25 mouse cellular contexts compared by ENCODE assay signal in genomic region chr1:128681261-128681660, GRCm38 (mm10).
A peak's percentile ranks its signal among the peaks of the same experiment; 100 is the strongest.
DNase-seq lines count a peak whose midpoint lies in the region; ATAC-seq lines count a peak whose summit lies in the region.
"Had no signal": no experiment of that assay in that cellular context is flagged by ENCODE, and none has a peak within 500 bp of the region (broad histone marks: within the 10 kb centered on the region; RNA-seq: fewer than 3 reads in every experiment).

No protein-coding gene starts in this region.

- H3K27ac ChIP-seq in midbrain, embryonic 11.5 days (ENCODE audit: low read depth, low read length) = no peak overlapping the region
- no peak overlapping the region for H3K27ac ChIP-seq in midbrain, embryonic 16.5 days (ENCODE audit: low read length)
- H3K27ac ChIP-seq in hindbrain, embryonic 12.5 days = no peak overlapping the region
- H3K27ac ChIP-seq: kidney, embryonic 15.5 days; limb, embryonic 12.5 days; liver, embryonic 12.5 days; neural tube, embryonic 15.5 days had no signal

- WGBS in midbrain, embryonic 11.5 days = 66% methylated on average over 4 of the region's 4 CpGs
- WGBS in midbrain, embryonic 16.5 days = 68% methylated on average over 4 of the region's 4 CpGs
- WGBS in hindbrain, embryonic 12.5 days = 68% methylated on average over 4 of the region's 4 CpGs

- ATAC-seq in midbrain, embryonic 11.5 days (ENCODE audit: low FRiP score) = no peak
- ATAC-seq in midbrain, embryonic 16.5 days = no peak
- peak; percentile 70 for ATAC-seq in common myeloid progenitor, adult 5-6 weeks (replicated peaks; ENCODE audit: low read depth, poor library complexity, severe bottlenecking)
- ATAC-seq in hindbrain, embryonic 12.5 days (ENCODE audit: low FRiP score) = no peak
- ATAC-seq: forebrain, embryonic 16.5 days; intestine, postnatal 0 days; liver, embryonic 12.5 days had no signal

- H3K4me2 ChIP-seq in midbrain, embryonic 11.5 days = no peak overlapping the region
- H3K4me2 ChIP-seq in midbrain, embryonic 16.5 days (ENCODE audit: low read length) = no peak overlapping the region
- no peak overlapping the region for H3K4me2 ChIP-seq in hindbrain, embryonic 12.5 days (replicated peaks)
- H3K4me2 ChIP-seq: heart, embryonic 11.5 days; kidney, embryonic 15.5 days; limb, embryonic 12.5 days; liver, embryonic 12.5 days; neural tube, embryonic 15.5 days had no signal

- H3K4me3 ChIP-seq in midbrain, embryonic 11.5 days (ENCODE audit: low read depth, low read length) = no peak overlapping the region
- H3K4me3 ChIP-seq in midbrain, embryonic 16.5 days (ENCODE audit: low read depth, low read length) = no peak overlapping the region
- H3K4me3 ChIP-seq in hindbrain, embryonic 12.5 days = no peak overlapping the region
- H3K4me3 ChIP-seq: kidney, embryonic 15.5 days; limb, embryonic 12.5 days; liver, embryonic 12.5 days; megakaryocyte, embryonic 14.5 days; neural tube, embryonic 15.5 days had no signal

- peaks cover 26% of the 10 kb centered on the region for H3K4me1 ChIP-seq in midbrain, embryonic 11.5 days (ENCODE audit: control insufficient read depth, insufficient read depth, low read length)
- H3K4me1 ChIP-seq in midbrain, embryonic 16.5 days (ENCODE audit: control insufficient read depth, insufficient read depth, low read length) = peaks cover 7% of the 10 kb centered on the region
- peaks cover 33% of the 10 kb centered on the region for H3K4me1 ChIP-seq in hindbrain, embryonic 12.5 days
- H3K4me1 ChIP-seq: liver, embryonic 12.5 days had no signal

- H3K36me3 ChIP-seq in midbrain, embryonic 11.5 days (ENCODE audit: control insufficient read depth, insufficient read depth, low read length) = no peaks in the 10 kb centered on the region
- H3K36me3 ChIP-seq in midbrain, embryonic 16.5 days (ENCODE audit: control insufficient read depth, insufficient read depth, low read length) = no peaks in the 10 kb centered on the region
- H3K36me3 ChIP-seq in hindbrain, embryonic 12.5 days = no peaks in the 10 kb centered on the region
- H3K36me3 ChIP-seq: kidney, embryonic 15.5 days; limb, embryonic 12.5 days; liver, embryonic 12.5 days; neural tube, embryonic 15.5 days had no signal

- no peaks in the 10 kb centered on the region for H3K9me3 ChIP-seq in midbrain, embryonic 11.5 days (ENCODE audit: control insufficient read depth, low read length)
- H3K9me3 ChIP-seq in midbrain, embryonic 16.5 days (replicated peaks; ENCODE audit: control insufficient read depth, low read length, poor library complexity, severe bottlenecking) = no peaks in the 10 kb centered on the region
- H3K9me3 ChIP-seq in hindbrain, embryonic 12.5 days (replicated peaks) = no peaks in the 10 kb centered on the region
- H3K9me3 ChIP-seq: kidney, embryonic 15.5 days; limb, embryonic 12.5 days; liver, embryonic 12.5 days; neural tube, embryonic 15.5 days had no signal

- H3K9ac ChIP-seq in midbrain, embryonic 11.5 days (ENCODE audit: low read length) = no peak overlapping the region
- H3K9ac ChIP-seq in midbrain, embryonic 16.5 days (ENCODE audit: low read depth, low read length) = no peak overlapping the region
- no peak overlapping the region for H3K9ac ChIP-seq in hindbrain, embryonic 12.5 days
- H3K9ac ChIP-seq: kidney, embryonic 15.5 days; limb, embryonic 12.5 days; liver, embryonic 12.5 days; neural tube, embryonic 15.5 days had no signal

- no peaks in the 10 kb centered on the region for H3K27me3 ChIP-seq in midbrain, embryonic 11.5 days (ENCODE audit: control insufficient read depth, insufficient read depth, low read length)
- H3K27me3 ChIP-seq in midbrain, embryonic 16.5 days (ENCODE audit: control insufficient read depth, insufficient read depth, low read depth, low read length) = no peaks in the 10 kb centered on the region
- H3K27me3 ChIP-seq in hindbrain, embryonic 12.5 days = no peaks in the 10 kb centered on the region
- H3K27me3 ChIP-seq: kidney, embryonic 15.5 days; neural tube, embryonic 15.5 days had no signal

- peak; percentile 21 for DNase-seq in adrenal gland, postnatal 14 days
- no peak for DNase-seq in adrenal gland, adult 8-10 months
- DNase-seq in midbrain, embryonic 11.5 days (ENCODE audit: low spot score, missing footprints) = peak; percentile 83
- no peak for DNase-seq in urinary bladder, postnatal 36 days (ENCODE audit: low spot score in 2 of 2)
- DNase-seq: cerebellum, adult 8-10 months; cerebellum, postnatal 36 days; gastrocnemius, postnatal 10 days; heart, adult 11 months; kidney, postnatal 36 days; layer of hippocampus, postnatal 36 days; lung, adult 2 months; lung, postnatal 14 days; thymus, adult 18-20 months; thymus, postnatal 36 days had no signal

Comparison
In these comparisons a context has a peak if more than half of its experiments do, and no peak if none do; other contexts are left out.
1. DNase-seq: peak in adrenal gland, postnatal 14 days (single experiment) and midbrain, embryonic 11.5 days (single experiment); none in adrenal gland, adult 8-10 months (single experiment) and urinary bladder, postnatal 36 days (0 of 2).